Mouse (Mus musculus) forebrain, embryonic 13.5 days (tissue): Measurements from ENCODE around the gene Sh3gl3. TPM values are rescaled to one million over a fixed set of nuclear protein-coding genes. Genes with fewer than 3 reads are reported as not detected.

ENCODE experiments used
- ATAC-seq: fragments of 200-750 bp; cut with Nextera tagmentation; 2 replicates; pipeline ENCODE4 v1.8.0; 2017
- H3K27ac ChIP-seq: fragments of 300-500 bp; sonication (generic); 2 replicates; pipeline ENCODE4 v1.5.1; 2015; ENCODE audit warnings: inconsistent platforms, mild to moderate bottlenecking, moderate library complexity
- H3K27me3 ChIP-seq: fragments of 300-500 bp; sonication (generic); 2 replicates; pipeline ENCODE4 v1.6.1; 2015; ENCODE audit warnings: mild to moderate bottlenecking, inconsistent platforms
- H3K36me3 ChIP-seq: fragments of 300-500 bp; sonication (generic); 2 replicates; pipeline ENCODE4 v1.6.1; 2015; ENCODE audit warnings: mild to moderate bottlenecking, inconsistent platforms; ENCODE audit not compliant: poor library complexity, severe bottlenecking
- H3K4me1 ChIP-seq: fragments of 300-500 bp; sonication (generic); 2 replicates; pipeline ENCODE4 v1.6.1; 2015; ENCODE audit warnings: inconsistent platforms
- H3K4me2 ChIP-seq: fragments of 300-500 bp; sonication (generic); 2 replicates; pipeline ENCODE4 v1.6.1; 2015; ENCODE audit warnings: inconsistent platforms, mild to moderate bottlenecking, moderate library complexity
- H3K4me3 ChIP-seq: fragments of 300-500 bp; sonication (generic); 2 replicates; pipeline ENCODE4 v1.5.1; 2015; ENCODE audit warnings: mild to moderate bottlenecking, inconsistent platforms
- H3K9ac ChIP-seq: fragments of 300-500 bp; sonication (generic); 2 replicates; pipeline ENCODE4 v1.6.1; 2015; ENCODE audit warnings: mild to moderate bottlenecking, inconsistent platforms
- H3K9me3 ChIP-seq: fragments of 300-500 bp; sonication (generic); replicated peaks from 2 replicates; pipeline ENCODE4 v1.6.1; 2016; ENCODE audit warnings: inconsistent platforms
- WGBS: fragments of 180-500 bp; shearing (Covaris S2); methylation state at CpG from one replicate; pipeline ENCODE4 v1.1.7; 2015; 5-methylcytosine and 5-hydroxymethylcytosine counted together
- polyA plus RNA-seq: library from polyadenylated mRNA; unstranded; fragments of >200 nt; fragmentation: Nextera tagmentation; extraction: Ambion mirVana; gene quantifications from 2 replicates; pipeline ENCODE4 v1.2.1, GENCODE M21; 2015

Sh3gl3 gene
- polyA plus RNA-seq, 1 experiment from 2014 or later, result 27.5 TPM

GRCm38 (mm10) chr7:82346706-82347105 lies 173.1 kb downstream of the Sh3gl3 start:
- Histone ChIP-seq H3K9ac (no peak overlapping the region), H3K27me3 (no peaks in the 10 kb centered on the region), H3K4me1 (no peaks in the 10 kb centered on the region), H3K4me2 (no peak overlapping the region), H3K9me3 (no peaks in the 10 kb centered on the region), H3K4me3 (no peak overlapping the region), H3K27ac (no peak overlapping the region), H3K36me3 (no peaks in the 10 kb centered on the region)
- 85% methylated on average over 2 of the region's 2 CpGs for WGBS
- no peak for ATAC-seq

GRCm38 (mm10) chr7:82349796-82350195 lies 176.2 kb downstream of the Sh3gl3 start:
- Histone ChIP-seq H3K36me3 (no peaks in the 10 kb centered on the region), H3K9ac (no peak overlapping the region), H3K9me3 (no peaks in the 10 kb centered on the region), H3K27ac (no peak overlapping the region), H3K4me3 (no peak overlapping the region), H3K27me3 (no peaks in the 10 kb centered on the region), H3K4me1 (no peaks in the 10 kb centered on the region), H3K4me2 (no peak overlapping the region)
- 90% methylated on average over 7 of the region's 7 CpGs for WGBS
- ATAC-seq, result no peak

- H3K4me3 ChIP-seq, result no peak overlapping the region
- H3K9ac ChIP-seq, result no peak overlapping the region
- H3K4me1 ChIP-seq, result no peaks in the 10 kb centered on the region
- H3K36me3 ChIP-seq, result no peaks in the 10 kb centered on the region
- no peak overlapping the region for H3K27ac ChIP-seq
- H3K4me2 ChIP-seq, result no peak overlapping the region
- no peak for ATAC-seq
- WGBS, result 69% methylated on average over 3 of the region's 3 CpGs
- no peaks in the 10 kb centered on the region for H3K27me3 ChIP-seq
- no peaks in the 10 kb centered on the region for H3K9me3 ChIP-seq
Observed at GRCm38 (mm10) chr7:82350421-82350820, 176.8 kb downstream of the Sh3gl3 start.

Other genes with a start within 250 kb of the Sh3gl3 start
- gene Hdgfl3, start 239.4 kb upstream of the Sh3gl3 start, polyA plus RNA-seq, result 51.3 and 55.3 TPM in 2 replicates
- gene Bnc1, start 181.5 kb upstream of the Sh3gl3 start, polyA plus RNA-seq, result not detected in 2 replicates
- gene Adamtsl3, start 161.9 kb downstream of the Sh3gl3 start, polyA plus RNA-seq, result 0.57 and 0.89 TPM in 2 replicates